Mouse (Mus musculus) limb, embryonic 13.5 days (tissue): Measurements from ENCODE around the gene Tcte2. TPM values are rescaled to one million over a fixed set of nuclear protein-coding genes. Genes with fewer than 3 reads are reported as not detected.

ENCODE experiments used
- ATAC-seq: fragments of 200-750 bp; cut with Nextera tagmentation; 2 replicates; pipeline ENCODE4 v1.8.0; 2017; ENCODE audit warnings: low read depth, moderate number of reproducible peaks, moderate TSS enrichment; ENCODE audit not compliant: low FRiP score
- H3K27ac ChIP-seq: fragments of 300-500 bp; sonication (generic); 2 replicates; pipeline ENCODE4 v1.5.1; 2015; ENCODE audit warnings: inconsistent platforms, mild to moderate bottlenecking, moderate library complexity
- H3K27me3 ChIP-seq: fragments of 300-500 bp; sonication (generic); 2 replicates; pipeline ENCODE4 v1.6.1; 2015; ENCODE audit warnings: mild to moderate bottlenecking, inconsistent platforms
- H3K36me3 ChIP-seq: fragments of 300-500 bp; sonication (generic); 2 replicates; pipeline ENCODE4 v1.6.1; 2015; ENCODE audit warnings: inconsistent platforms, mild to moderate bottlenecking, moderate library complexity
- H3K4me1 ChIP-seq: fragments of 300-500 bp; sonication (generic); 2 replicates; pipeline ENCODE4 v1.6.1; 2015; ENCODE audit warnings: inconsistent platforms
- H3K4me2 ChIP-seq: fragments of 300-500 bp; sonication (generic); replicated peaks from 2 replicates; pipeline ENCODE4 v1.6.1; 2015; ENCODE audit warnings: inconsistent platforms, mild to moderate bottlenecking, moderate library complexity
- H3K4me3 ChIP-seq: fragments of 300-500 bp; sonication (generic); 2 replicates; pipeline ENCODE4 v1.5.1; 2015; ENCODE audit warnings: moderate library complexity, mild to moderate bottlenecking, inconsistent platforms
- H3K9ac ChIP-seq: fragments of 300-500 bp; sonication (generic); 2 replicates; pipeline ENCODE4 v1.6.1; 2015; ENCODE audit warnings: mild to moderate bottlenecking, inconsistent platforms
- H3K9me3 ChIP-seq: fragments of 300-500 bp; sonication (generic); 2 replicates; pipeline ENCODE4 v1.6.1; 2016; ENCODE audit warnings: inconsistent platforms
- WGBS: fragments of 180-500 bp; shearing (Covaris S2); methylation state at CpG from one replicate; pipeline ENCODE4 v1.1.7; 2015; 5-methylcytosine and 5-hydroxymethylcytosine counted together
- polyA plus RNA-seq: library from polyadenylated mRNA; unstranded; fragments of >200 nt; fragmentation: Nextera tagmentation; extraction: Ambion mirVana; gene quantifications from 2 replicates; pipeline ENCODE4 v1.2.1, GENCODE M21; 2015

Tcte2 gene
- polyA plus RNA-seq, 1 experiment from 2014 or later: 5.4 TPM

DNA sequence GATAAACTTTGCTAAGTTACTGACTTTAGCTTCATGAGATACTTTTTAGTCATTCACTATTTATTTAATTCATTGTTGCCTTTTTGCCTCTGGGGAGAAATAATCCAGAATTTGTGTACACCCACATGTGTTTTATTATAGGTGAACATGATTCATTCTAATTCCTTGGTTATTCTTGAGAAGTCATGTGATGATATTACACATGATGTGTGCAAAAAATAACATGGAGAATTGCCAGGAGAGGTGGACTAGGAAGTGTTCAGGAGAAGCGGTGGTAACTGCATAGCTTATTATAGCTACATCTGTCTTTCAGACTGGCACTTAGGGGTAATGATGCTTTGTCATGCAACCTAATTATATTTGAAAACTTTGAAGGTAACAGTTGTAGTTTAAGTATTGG lies 2.2 kb upstream of the Tcte2 start:
- Histone ChIP-seq H3K9ac (no peak overlapping the region), H3K4me1 (peaks cover 4% of the 10 kb centered on the region), H3K36me3 (no peaks in the 10 kb centered on the region), H3K27me3 (no peaks in the 10 kb centered on the region), H3K27ac (no peak overlapping the region), H3K4me3 (no peak overlapping the region), H3K4me2 (no peak overlapping the region), H3K9me3 (no peaks in the 10 kb centered on the region)
- 72% methylated on average over 1 of the region's 1 CpGs for WGBS
- ATAC-seq: no peak

DNA sequence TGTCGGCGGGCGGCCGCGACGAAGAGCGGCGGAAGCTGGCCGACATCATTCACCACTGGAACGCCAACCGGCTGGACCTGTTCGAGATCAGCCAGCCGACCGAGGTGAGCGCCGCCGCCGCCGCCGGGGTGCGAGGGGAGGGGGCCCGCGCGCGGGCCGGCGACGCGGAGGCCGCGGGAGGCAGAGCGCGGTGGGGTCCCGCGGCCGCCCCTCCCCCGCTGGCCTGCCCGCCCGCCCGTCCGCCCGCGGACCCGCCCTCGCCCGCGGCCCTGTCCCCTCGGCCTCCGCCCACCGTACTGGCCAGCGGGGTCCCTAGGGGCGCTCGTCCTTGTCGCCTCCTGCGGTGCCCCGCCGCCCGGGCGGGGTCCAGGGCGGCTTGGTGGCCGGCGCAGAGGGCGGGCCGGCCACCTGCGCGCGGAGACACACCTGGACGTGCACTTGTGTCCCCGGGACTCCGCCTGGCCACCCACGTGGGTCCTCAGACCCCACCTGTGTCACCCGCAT lies 898 bp downstream of the Tcte2 start:
- H3K4me2 ChIP-seq: peak overlapping the region; percentile 100
- under 1% methylated on average over 52 of the region's 72 CpGs for WGBS
- peaks cover 4% of the 10 kb centered on the region for H3K4me1 ChIP-seq
- H3K27me3 ChIP-seq: no peaks in the 10 kb centered on the region
- H3K36me3 ChIP-seq: no peaks in the 10 kb centered on the region
- H3K9ac ChIP-seq: peak overlapping the region; percentile 83
- H3K4me3 ChIP-seq: peak overlapping the region; percentile 89
- H3K27ac ChIP-seq: 0 out of 2 replicates have a peak overlapping the region, but pooled peaks have one; percentile 48
- peak; percentile 18 for ATAC-seq
- no peaks in the 10 kb centered on the region for H3K9me3 ChIP-seq

DNA sequence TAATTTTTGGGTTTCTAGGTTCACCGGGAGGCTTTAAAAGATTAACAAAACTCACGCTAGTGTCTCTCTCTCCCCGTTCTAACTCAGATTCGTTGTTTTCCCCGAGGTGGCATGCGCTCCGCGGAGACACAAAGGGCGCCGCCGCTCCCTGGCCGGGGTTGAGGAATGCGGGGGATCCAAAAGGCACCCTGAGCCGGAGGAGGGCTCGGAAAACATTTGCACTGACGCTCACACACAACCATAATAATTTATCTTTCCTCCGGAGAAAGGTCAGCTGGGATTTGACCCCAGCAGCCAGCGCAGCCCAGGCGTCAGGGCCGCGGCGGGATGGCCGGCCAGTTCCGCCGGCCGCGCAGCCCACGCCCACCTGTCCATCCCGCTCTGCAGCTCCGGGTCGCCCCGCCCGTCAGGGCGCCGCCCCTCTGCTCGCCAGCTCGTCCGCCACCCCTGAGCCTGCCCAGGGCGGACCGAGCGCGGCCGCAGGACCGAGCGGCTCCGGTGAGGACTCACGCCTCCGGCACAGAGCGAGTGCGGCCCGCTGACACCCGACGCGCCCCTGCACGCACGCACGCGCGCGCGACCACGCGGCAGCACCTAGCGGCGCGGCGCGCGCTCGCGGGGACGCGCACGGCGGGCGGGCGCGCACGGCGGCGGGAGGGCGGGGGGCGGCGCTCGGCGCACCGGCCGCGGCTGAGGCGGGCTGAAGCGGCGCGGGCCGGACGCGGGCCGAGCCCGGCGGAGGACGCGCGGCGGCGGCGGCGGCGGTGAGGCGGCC lies 1.6 kb downstream of the Tcte2 start, which contains the start of gene Afdn:
Afdn (plus strand) TSS at position 687 of the 775 bp plus-strand sequence.
- no peaks in the 10 kb centered on the region for H3K36me3 ChIP-seq
- peak within 1 kb of the TSS; percentile 89 for H3K4me3 ChIP-seq
- ATAC-seq: peak; percentile 92
- WGBS: 0% methylated on average over 73 of the region's 108 CpGs
- peak within 1 kb of the TSS; percentile 65; the same call in 1 of the 2 replicates for H3K27ac ChIP-seq
- peaks cover 4% of the 10 kb centered on the region for H3K4me1 ChIP-seq
- peak within 1 kb of the TSS; percentile 83 for H3K9ac ChIP-seq
- no peaks in the 10 kb centered on the region for H3K9me3 ChIP-seq
- peak within 1 kb of the TSS; percentile 100 for H3K4me2 ChIP-seq
- no peaks in the 10 kb centered on the region for H3K27me3 ChIP-seq

DNA sequence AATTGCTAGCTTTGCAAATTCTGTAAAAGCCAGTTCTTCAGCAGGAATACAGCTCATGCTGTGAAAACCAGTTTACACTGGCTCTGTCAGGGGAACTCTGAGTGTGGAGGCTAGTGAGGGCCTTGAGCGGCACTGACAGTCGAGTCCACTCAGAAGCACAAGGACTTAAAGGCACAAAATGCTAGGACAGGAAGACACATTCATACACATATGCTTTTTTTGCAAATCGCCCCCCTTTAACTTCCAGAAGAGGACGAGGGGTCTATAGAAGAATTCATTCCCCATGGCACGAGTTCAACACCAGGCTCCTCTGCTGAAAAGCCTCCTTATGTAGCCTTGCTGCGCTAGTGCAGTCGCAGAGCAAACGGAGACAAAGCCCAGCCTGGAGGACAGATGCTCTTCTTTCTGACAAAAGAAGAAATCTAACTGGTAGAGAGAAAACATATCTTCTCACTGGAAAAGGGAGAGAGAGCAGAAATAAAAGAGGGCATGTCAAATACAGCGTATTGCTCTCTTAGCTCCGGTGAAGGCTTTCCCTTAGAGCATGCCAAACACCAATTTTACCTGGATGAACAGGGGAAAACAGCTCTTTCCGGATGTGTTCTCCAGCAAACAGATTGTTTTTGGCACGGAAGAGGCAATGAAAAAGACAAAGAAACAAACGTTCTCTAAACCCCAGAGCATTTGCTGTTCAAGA lies 2.3 kb downstream of the Tcte2 start:
- Histone ChIP-seq H3K9ac (peak overlapping the region; percentile 79), H3K4me3 (peak overlapping the region; percentile 89), H3K9me3 (no peaks in the 10 kb centered on the region), H3K4me2 (peak overlapping the region; percentile 100), H3K27me3 (no peaks in the 10 kb centered on the region), H3K27ac (peak overlapping the region; percentile 65; the same call in 1 of the 2 replicates), H3K36me3 (no peaks in the 10 kb centered on the region), H3K4me1 (peaks cover 4% of the 10 kb centered on the region)
- ATAC-seq: no peak
- WGBS: 12% methylated on average over 13 of the region's 13 CpGs

DNA sequence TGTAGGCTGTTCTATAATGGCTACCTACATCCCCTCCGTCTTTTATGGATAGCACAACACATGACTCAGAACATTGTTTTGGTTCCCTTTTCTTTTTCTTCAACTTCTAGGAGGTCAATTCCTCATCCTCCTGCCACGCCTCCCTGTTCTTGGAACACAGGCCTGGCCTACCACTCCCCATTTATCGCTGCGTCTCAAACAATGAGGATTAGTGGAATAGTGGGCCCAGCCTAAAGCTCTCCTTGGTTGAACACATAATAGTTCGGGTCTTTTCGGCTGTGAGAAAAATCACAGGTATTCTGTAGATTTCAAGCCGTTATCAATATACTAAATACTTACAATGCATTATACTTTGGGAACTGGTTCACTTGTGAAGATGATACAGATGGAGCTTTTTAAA lies 3.0 kb downstream of the Tcte2 start:
- peak overlapping the region; percentile 100 for H3K4me2 ChIP-seq
- no peaks in the 10 kb centered on the region for H3K36me3 ChIP-seq
- no peaks in the 10 kb centered on the region for H3K27me3 ChIP-seq
- H3K9me3 ChIP-seq: no peaks in the 10 kb centered on the region
- H3K9ac ChIP-seq: peak overlapping the region; percentile 79; the same call in 1 of the 2 replicates
- WGBS: 85% methylated on average over 7 of the region's 7 CpGs
- H3K4me1 ChIP-seq: peaks cover 4% of the 10 kb centered on the region
- no peak overlapping the region for H3K27ac ChIP-seq
- no peak for ATAC-seq
- H3K4me3 ChIP-seq: peak overlapping the region; percentile 89

DNA sequence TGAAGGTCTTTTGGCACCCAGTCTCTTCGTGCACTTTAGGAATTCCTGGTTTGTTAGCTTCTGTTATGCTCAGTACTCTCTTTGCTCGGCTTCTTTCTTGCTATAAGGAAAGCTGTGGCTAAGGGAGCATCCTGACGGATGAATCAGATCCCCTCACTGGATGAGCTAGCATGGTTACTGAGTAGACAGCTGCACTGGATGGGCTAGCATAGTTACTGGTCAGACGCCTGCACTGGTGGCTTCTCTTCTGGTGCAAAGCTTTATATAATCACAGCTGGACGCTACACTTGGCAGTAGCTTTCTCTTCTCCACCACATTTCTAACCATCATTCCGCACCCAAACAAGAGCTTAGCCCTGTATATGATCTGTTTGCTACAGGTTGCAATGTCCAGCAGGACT lies 6.7 kb downstream of the Tcte2 start:
- 76% methylated on average over 6 of the region's 6 CpGs for WGBS
- Histone ChIP-seq H3K9ac (no peak overlapping the region), H3K27me3 (no peaks in the 10 kb centered on the region), H3K9me3 (no peaks in the 10 kb centered on the region), H3K4me3 (no peak overlapping the region), H3K4me1 (no peaks in the 10 kb centered on the region), H3K4me2 (no peak overlapping the region), H3K36me3 (no peaks in the 10 kb centered on the region), H3K27ac (no peak overlapping the region)
- ATAC-seq: no peak

DNA sequence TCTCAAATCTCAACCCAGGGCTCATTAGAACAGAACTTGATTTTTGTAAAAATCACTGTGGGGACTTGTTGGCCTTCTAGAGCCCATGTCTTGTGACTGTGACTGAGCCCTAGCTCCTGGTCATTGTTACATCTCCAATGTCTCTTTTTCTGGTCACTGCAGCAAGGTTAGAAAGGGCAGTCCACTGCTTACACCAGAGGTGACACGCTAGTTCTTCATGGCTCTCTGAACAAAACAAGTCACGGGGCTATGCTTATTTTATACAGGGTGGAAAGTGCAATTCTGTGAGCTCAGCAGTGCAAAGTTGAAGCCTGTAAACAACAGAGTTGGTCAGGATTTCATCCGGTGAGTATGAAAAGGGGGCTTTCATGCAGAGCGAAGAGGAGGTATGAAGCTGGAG lies 7.7 kb downstream of the Tcte2 start:
- Histone ChIP-seq H3K27ac (no peak overlapping the region), H3K9me3 (no peaks in the 10 kb centered on the region), H3K4me2 (no peak overlapping the region), H3K4me3 (no peak overlapping the region), H3K36me3 (no peaks in the 10 kb centered on the region), H3K27me3 (no peaks in the 10 kb centered on the region), H3K9ac (no peak overlapping the region), H3K4me1 (no peaks in the 10 kb centered on the region)
- 86% methylated on average over 4 of the region's 4 CpGs for WGBS
- ATAC-seq: no peak

DNA sequence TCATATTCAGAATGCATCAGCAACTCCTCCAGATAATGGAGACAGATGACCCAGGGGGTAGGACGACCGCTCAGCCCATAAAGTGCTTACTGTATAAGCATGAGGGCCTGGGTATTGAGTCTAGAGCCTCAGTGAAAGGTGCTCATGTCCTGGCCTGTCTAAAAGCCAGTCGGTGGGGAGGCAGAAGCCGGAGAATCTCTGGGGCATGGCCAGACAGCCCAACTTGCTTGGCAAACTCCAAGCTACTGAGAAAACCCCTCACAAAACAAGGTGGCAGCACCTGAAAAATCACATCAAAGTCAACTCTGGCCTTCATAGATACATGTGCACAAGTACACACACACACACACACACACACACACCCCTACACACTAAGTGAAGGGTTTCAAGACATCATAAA lies 12.6 kb downstream of the Tcte2 start:
- H3K27me3 ChIP-seq: no peaks in the 10 kb centered on the region
- H3K9ac ChIP-seq: no peak overlapping the region
- peaks cover 17% of the 10 kb centered on the region for H3K4me1 ChIP-seq
- no peaks in the 10 kb centered on the region for H3K9me3 ChIP-seq
- no peak overlapping the region for H3K27ac ChIP-seq
- no peak overlapping the region for H3K4me3 ChIP-seq
- ATAC-seq: no peak
- no peaks in the 10 kb centered on the region for H3K36me3 ChIP-seq
- WGBS: 91% methylated on average over 4 of the region's 4 CpGs
- H3K4me2 ChIP-seq: no peak overlapping the region

DNA sequence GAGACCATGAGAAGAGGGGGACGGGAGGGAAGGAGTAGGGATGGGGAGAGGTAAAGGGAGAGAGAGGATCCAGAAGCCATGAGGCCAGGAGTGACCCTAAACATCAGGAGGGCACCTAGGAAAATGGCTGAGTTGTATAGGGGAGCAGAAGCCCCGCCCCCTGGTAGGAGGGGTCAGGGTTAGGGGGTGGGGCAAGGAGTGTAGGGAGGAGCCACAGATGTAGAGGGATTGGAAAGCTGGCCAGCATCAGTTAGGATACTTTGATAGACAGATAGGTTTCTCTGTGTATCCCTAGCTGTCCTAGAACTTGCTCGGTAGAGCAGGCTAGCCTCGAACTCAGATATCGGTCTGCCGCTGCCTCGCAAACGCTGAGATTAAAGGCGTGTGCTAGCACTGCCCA lies 13.9 kb downstream of the Tcte2 start:
- no peaks in the 10 kb centered on the region for H3K27me3 ChIP-seq
- no peak overlapping the region for H3K4me2 ChIP-seq
- no peak overlapping the region for H3K4me3 ChIP-seq
- H3K4me1 ChIP-seq: peaks cover 31% of the 10 kb centered on the region
- H3K9ac ChIP-seq: no peak overlapping the region
- WGBS: 88% methylated on average over 9 of the region's 9 CpGs
- H3K27ac ChIP-seq: no peak overlapping the region
- no peaks in the 10 kb centered on the region for H3K9me3 ChIP-seq
- no peak for ATAC-seq
- H3K36me3 ChIP-seq: no peaks in the 10 kb centered on the region

DNA sequence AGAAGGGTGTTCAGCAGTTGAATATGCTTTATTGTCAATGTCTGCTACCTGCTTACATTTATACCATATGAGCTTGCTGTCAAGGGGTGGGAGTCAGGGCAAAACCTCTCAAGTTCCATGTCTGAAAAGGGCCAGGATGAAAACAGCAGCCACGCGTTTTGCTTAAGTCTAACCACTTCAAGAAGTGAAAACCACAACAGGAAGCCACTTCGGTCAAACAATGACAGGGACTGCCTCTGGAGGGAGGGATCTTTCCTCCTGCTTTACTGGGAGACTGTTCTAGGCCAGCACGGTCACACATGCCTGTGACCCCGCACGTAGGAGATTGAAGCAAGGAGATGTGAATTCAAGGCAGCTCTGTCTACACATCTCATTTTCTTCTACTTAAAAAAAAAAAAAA lies 15.3 kb downstream of the Tcte2 start:
- Histone ChIP-seq H3K27me3 (no peaks in the 10 kb centered on the region), H3K36me3 (no peaks in the 10 kb centered on the region), H3K4me1 (peaks cover 38% of the 10 kb centered on the region), H3K27ac (no peak overlapping the region), H3K4me2 (no peak overlapping the region), H3K9me3 (no peaks in the 10 kb centered on the region), H3K4me3 (no peak overlapping the region), H3K9ac (no peak overlapping the region)
- ATAC-seq: no peak
- WGBS: 75% methylated on average over 6 of the region's 6 CpGs

DNA sequence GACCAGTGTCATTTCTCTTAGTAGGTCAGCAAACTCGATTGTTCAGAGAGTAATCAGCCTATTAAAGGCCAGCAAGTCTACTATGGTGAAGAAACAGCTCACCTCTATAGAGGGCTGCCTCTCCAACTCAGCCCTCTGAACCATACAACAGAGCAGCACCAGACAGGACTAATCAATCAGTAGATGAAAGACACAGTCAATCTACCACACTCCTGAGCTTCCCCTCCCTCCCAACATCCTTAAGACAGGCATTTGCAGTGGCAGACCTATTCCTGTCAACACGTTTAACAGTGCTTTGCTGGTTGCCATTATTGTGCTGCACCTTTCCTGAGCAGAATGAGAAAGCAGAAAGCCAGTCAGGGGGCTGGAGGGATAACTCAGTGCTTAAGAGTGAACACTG lies 16.3 kb downstream of the Tcte2 start:
- no peaks in the 10 kb centered on the region for H3K36me3 ChIP-seq
- no peak overlapping the region for H3K4me2 ChIP-seq
- no peak overlapping the region for H3K4me3 ChIP-seq
- H3K27ac ChIP-seq: no peak overlapping the region
- ATAC-seq: no peak
- 36% methylated on average over 2 of the region's 2 CpGs for WGBS
- H3K4me1 ChIP-seq: peaks cover 46% of the 10 kb centered on the region
- H3K27me3 ChIP-seq: no peaks in the 10 kb centered on the region
- H3K9ac ChIP-seq: no peak overlapping the region
- H3K9me3 ChIP-seq: no peaks in the 10 kb centered on the region

DNA sequence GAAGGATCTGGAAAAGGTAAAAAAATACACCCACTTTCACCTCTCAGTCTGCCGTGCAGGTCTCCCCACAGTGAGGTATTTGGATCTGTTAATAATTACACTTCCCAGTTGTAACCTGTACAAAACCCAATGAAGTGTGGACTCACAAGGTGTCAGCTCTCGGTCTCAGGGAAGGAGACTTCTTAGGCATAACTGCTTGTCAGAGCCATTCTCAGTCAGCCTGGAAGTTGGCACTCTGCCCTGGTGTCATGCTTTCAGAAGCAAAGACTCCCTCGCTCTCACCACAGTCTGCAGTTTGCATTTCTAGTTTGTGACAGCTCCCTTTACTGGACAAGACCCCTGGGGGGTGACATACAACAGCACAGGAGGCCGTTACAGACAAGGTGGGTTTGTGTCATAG lies 16.8 kb downstream of the Tcte2 start:
- peaks cover 49% of the 10 kb centered on the region for H3K4me1 ChIP-seq
- H3K36me3 ChIP-seq: no peaks in the 10 kb centered on the region
- ATAC-seq: no peak; the same call in 1 of the 2 replicates
- no peaks in the 10 kb centered on the region for H3K9me3 ChIP-seq
- no peak overlapping the region for H3K4me3 ChIP-seq
- H3K4me2 ChIP-seq: no peak overlapping the region
- 31% methylated on average over 4 of the region's 4 CpGs for WGBS
- H3K27ac ChIP-seq: no peak overlapping the region
- H3K9ac ChIP-seq: no peak overlapping the region
- H3K27me3 ChIP-seq: no peaks in the 10 kb centered on the region
